Mouse (Mus musculus) MEL (cell line): ENCODE data around the gene Tmbim6. TPM values are rescaled to one million over a fixed set of nuclear protein-coding genes. Genes with fewer than 3 reads are reported as not detected.

Experiments
- DNase-seq: peaks from one replicate; pipeline ENCODE4 v3.0.0; 2011; ENCODE audit warnings: low read depth, low spot score
- H3K27ac ChIP-seq: 2 replicates; pipeline ENCODE4 v1.5.1; 2012; ENCODE audit warnings: low read depth, mild to moderate bottlenecking, control low read depth, low read length, moderate library complexity; ENCODE audit not compliant: control insufficient read depth
- H3K27me3 ChIP-seq, 2 experiments: fragments of 150-350 bp in 1 of 2; sonication (generic) in 1 of 2; 2 replicates each; pipeline ENCODE4 v1.6.1; 2012; ENCODE audit warnings: low read length in 2 of 2, mild to moderate bottlenecking in 2 of 2, improper control_type of control experiment in 1 of 2, moderate library complexity in 1 of 2; ENCODE audit not compliant: insufficient read depth in 2 of 2, control insufficient read depth in 1 of 2
- H3K36me3 ChIP-seq, 2 experiments: 2 replicates each; pipeline ENCODE4 v1.6.1; 2012 to 2014; ENCODE audit warnings: low read length in 2 of 2, improper control_type of control experiment in 1 of 2, inconsistent platforms in 1 of 2, mild to moderate bottlenecking in 1 of 2; ENCODE audit not compliant: insufficient read depth in 2 of 2, control insufficient read depth in 1 of 2
- H3K4me1 ChIP-seq, 2 experiments: fragments of 150-350 bp in 1 of 2; sonication (generic) in 1 of 2; 2 replicates each; pipeline ENCODE4 v1.6.1; 2012; ENCODE audit warnings: low read length in 2 of 2, improper control_type of control experiment in 1 of 2, mild to moderate bottlenecking in 1 of 2; ENCODE audit not compliant: insufficient read depth in 2 of 2, control insufficient read depth in 1 of 2
- H3K4me3 ChIP-seq, 2 experiments: fragments of 150-350 bp in 1 of 2; sonication (generic) in 1 of 2; 2 replicates each; pipeline ENCODE4 v1.5.1; 2012; ENCODE audit warnings: low read depth in 2 of 2, low read length in 2 of 2, mild to moderate bottlenecking in 2 of 2, moderate library complexity in 2 of 2, control low read depth in 1 of 2, improper control_type of control experiment in 1 of 2; ENCODE audit not compliant: control insufficient read depth in 1 of 2, insufficient read depth in 1 of 2
- H3K79me2 ChIP-seq: 2 replicates; pipeline ENCODE4 v1.6.1; 2012; ENCODE audit warnings: mild to moderate bottlenecking, low read length, moderate library complexity; ENCODE audit not compliant: control insufficient read depth, poor library complexity, insufficient read depth
- H3K9ac ChIP-seq: 2 replicates; pipeline ENCODE4 v1.6.1; 2012; ENCODE audit warnings: low read depth, mild to moderate bottlenecking, control low read depth, low read length, moderate library complexity; ENCODE audit not compliant: control insufficient read depth, poor library complexity, severe bottlenecking
- H3K9me3 ChIP-seq: fragments of 150-350 bp; sonication (generic); replicated peaks from 2 replicates; pipeline ENCODE4 v1.6.1; 2012; ENCODE audit warnings: mild to moderate bottlenecking, low read length, improper control_type of control experiment, moderate library complexity; ENCODE audit not compliant: insufficient read depth
- BHLHE40 ChIP-seq: IDR thresholded peaks from 2 replicates; pipeline ENCODE4 v1.6.1; 2012; ENCODE audit warnings: low read depth, mild to moderate bottlenecking, inconsistent platforms, low read length, improper control_type of control experiment, borderline replicate concordance
- CHD1 ChIP-seq: IDR thresholded peaks from 2 replicates; pipeline ENCODE4 v1.6.1; 2012; ENCODE audit warnings: low read depth, mild to moderate bottlenecking, inconsistent platforms, low read length, improper control_type of control experiment
- CTCF ChIP-seq, 3 experiments: IDR thresholded peaks in 2 of 3; conservative IDR thresholded peaks in 1 of 3; 2 replicates each; pipeline ENCODE4 v1.5.1; 2011 to 2012; ENCODE audit warnings: low read length in 3 of 3, low read depth in 2 of 3, mild to moderate bottlenecking in 2 of 3, improper control_type of control experiment in 1 of 3, inconsistent platforms in 1 of 3, mixed read lengths in 1 of 3, moderate library complexity in 1 of 3; ENCODE audit not compliant: control insufficient read depth in 1 of 3, insufficient read depth in 1 of 3, poor library complexity in 1 of 3, severe bottlenecking in 1 of 3
- ELF1 ChIP-seq: IDR thresholded peaks from 2 replicates; pipeline ENCODE4 v1.6.1; 2014; ENCODE audit warnings: low read depth, mild to moderate bottlenecking, inconsistent platforms, low read length, improper control_type of control experiment, moderate library complexity
- EP300 ChIP-seq, 2 experiments: IDR thresholded peaks; 2 replicates each; pipeline ENCODE4 v1.6.1; 2011; ENCODE audit warnings: improper control_type of control experiment in 2 of 2, low read length in 2 of 2, low read depth in 1 of 2, mild to moderate bottlenecking in 1 of 2
- ETS1 ChIP-seq: IDR thresholded peaks from 2 replicates; pipeline ENCODE4 v1.6.1; 2012; ENCODE audit warnings: low read depth, mild to moderate bottlenecking, inconsistent platforms, low read length, improper control_type of control experiment, moderate library complexity
- HCFC1 ChIP-seq: IDR thresholded peaks from 2 replicates; pipeline ENCODE4 v1.6.1; 2012; ENCODE audit warnings: low read depth, mild to moderate bottlenecking, inconsistent platforms, low read length, improper control_type of control experiment, moderate library complexity
- JUND ChIP-seq: IDR thresholded peaks from 2 replicates; pipeline ENCODE4 v1.6.1; 2011; ENCODE audit warnings: low read depth, mild to moderate bottlenecking, improper control_type of control experiment, low read length
- MAFK ChIP-seq: IDR thresholded peaks from 2 replicates; pipeline ENCODE4 v1.6.1; 2011; ENCODE audit warnings: low read depth, mild to moderate bottlenecking, low read length, improper control_type of control experiment, borderline replicate concordance
- MAX ChIP-seq: IDR thresholded peaks from 2 replicates; pipeline ENCODE4 v1.6.1; 2011; ENCODE audit warnings: low read length, improper control_type of control experiment
- MEF2A ChIP-seq: IDR thresholded peaks from 2 replicates; pipeline ENCODE4 v1.6.1; 2014; ENCODE audit warnings: low read depth, mild to moderate bottlenecking, inconsistent platforms, low read length, improper control_type of control experiment; ENCODE audit not compliant: poor library complexity, insufficient replicate concordance, severe bottlenecking; ENCODE audit errors: extremely low read depth
- MXI1 ChIP-seq: IDR thresholded peaks from 2 replicates; pipeline ENCODE4 v1.6.1; 2011; ENCODE audit warnings: mild to moderate bottlenecking, low read depth, low read length, improper control_type of control experiment
- MYB ChIP-seq: IDR thresholded peaks from 2 replicates; pipeline ENCODE4 v1.6.1; 2011; ENCODE audit warnings: mild to moderate bottlenecking, low read depth, low read length, improper control_type of control experiment
- NRF1 ChIP-seq: IDR thresholded peaks from 2 replicates; pipeline ENCODE4 v1.6.1; 2014; ENCODE audit warnings: low read depth, mild to moderate bottlenecking, inconsistent platforms, low read length, improper control_type of control experiment, moderate library complexity; ENCODE audit not compliant: poor library complexity, insufficient read depth, severe bottlenecking
- POLR2AphosphoS2 ChIP-seq: IDR thresholded peaks from 2 replicates; pipeline ENCODE4 v1.6.1; 2011; ENCODE audit warnings: low read length, improper control_type of control experiment
- POLR2AphosphoS5 ChIP-seq: IDR thresholded peaks from 2 replicates; pipeline ENCODE4 v1.6.1; 2012; ENCODE audit warnings: low read depth, borderline replicate concordance, mild to moderate bottlenecking, inconsistent platforms, low read length, moderate library complexity, mixed read lengths
- RCOR1 ChIP-seq: IDR thresholded peaks from 2 replicates; pipeline ENCODE4 v1.6.1; 2012; ENCODE audit warnings: low read depth, mild to moderate bottlenecking, inconsistent platforms, low read length, improper control_type of control experiment
- SMC3 ChIP-seq: IDR thresholded peaks from 2 replicates; pipeline ENCODE4 v1.6.1; 2011; ENCODE audit warnings: low read depth, low read length, improper control_type of control experiment
- UBTF ChIP-seq: IDR thresholded peaks from 2 replicates; pipeline ENCODE4 v1.6.1; 2012; ENCODE audit warnings: low read depth, mild to moderate bottlenecking, inconsistent platforms, low read length, improper control_type of control experiment, moderate library complexity, borderline replicate concordance; ENCODE audit not compliant: insufficient read depth
- USF1 ChIP-seq: IDR thresholded peaks from 2 replicates; pipeline ENCODE4 v1.6.1; 2014; ENCODE audit warnings: low read depth, mild to moderate bottlenecking, inconsistent platforms, low read length, improper control_type of control experiment, moderate library complexity
- USF2 ChIP-seq, 2 experiments: IDR thresholded peaks; 2 replicates each; pipeline ENCODE4 v1.6.1; 2011 to 2012; ENCODE audit warnings: improper control_type of control experiment in 2 of 2, low read length in 2 of 2, borderline replicate concordance in 1 of 2, inconsistent platforms in 1 of 2, low read depth in 1 of 2, mild to moderate bottlenecking in 1 of 2; ENCODE audit not compliant: insufficient read depth in 1 of 2
- ZKSCAN1 ChIP-seq: IDR thresholded peaks from 2 replicates; pipeline ENCODE4 v1.6.1; 2012; ENCODE audit warnings: low read depth, mild to moderate bottlenecking, inconsistent platforms, low read length, improper control_type of control experiment, moderate library complexity
- ZMIZ1 ChIP-seq: IDR thresholded peaks from 2 replicates; pipeline ENCODE4 v1.6.1; 2012; ENCODE audit warnings: low read depth, mild to moderate bottlenecking, inconsistent platforms, low read length, improper control_type of control experiment, moderate library complexity
- ZNF384 ChIP-seq: IDR thresholded peaks from 2 replicates; pipeline ENCODE4 v1.6.1; 2012; ENCODE audit warnings: low read depth, mild to moderate bottlenecking, inconsistent platforms, low read length, improper control_type of control experiment
- polyA plus RNA-seq, 2 experiments: library from polyadenylated mRNA; stranded (reverse) in 1 of 2; unstranded in 1 of 2; fragments of >175 nt in 1 of 2; fragments of >200 nt in 1 of 2; gene quantifications; 2 replicates each; pipeline versions ENCODE4 v1.2.1 to v1.2.4; 2012; ENCODE audit warnings: low replicate concordance in 2 of 2, low read depth in 1 of 2; ENCODE audit not compliant: insufficient read length in 2 of 2, insufficient read depth in 1 of 2, missing spikeins in 1 of 2
- total RNA-seq: library from RNA; depleted of rRNA; stranded (reverse); fragments of 300-350 nt; gene quantifications from 2 replicates; pipeline ENCODE4 v1.2.3, GENCODE M21; 2012

Tmbim6 gene
- total and polyA plus RNA-seq, 3 experiments, result 243 to 339 TPM; not detected in 1

GRCm38 (mm10) chr15:99355660-99356059 is 37.0 kb upstream of the Tmbim6 start:
- Histone ChIP-seq H3K36me3 (no peaks in the 10 kb centered on the region), H3K9me3 (no peaks in the 10 kb centered on the region), H3K27me3 (peaks cover 56 to 82% of the 10 kb centered on the region in 2 experiments), H3K9ac (no peak overlapping the region), H3K4me3 (no peak overlapping the region), H3K79me2 (no peaks in the 10 kb centered on the region), H3K27ac (no peak overlapping the region), H3K4me1 (no peaks in the 10 kb centered on the region)
- no peak for TF ChIP-seq MXI1
- TF ChIP-seq CTCF (IDR thresholded peaks at IDR 0.05 in 2 of 3, conservative IDR thresholded peaks at IDR 0.05 in 1 of 3; ENCODE audit: control insufficient read depth in 1 of 3, insufficient read depth in 1 of 3, low read depth in 2 of 3, low read length in 3 of 3, poor library complexity in 1 of 3, severe bottlenecking in 1 of 3), result no peak
- no peak for TF ChIP-seq POLR2AphosphoS5
- no peak for TF ChIP-seq MEF2A
- no peak for TF ChIP-seq CHD1
- no peak for TF ChIP-seq ZNF384
- TF ChIP-seq NRF1, result no peak
- no peak for TF ChIP-seq HCFC1
- TF ChIP-seq ZKSCAN1, result no peak
- TF ChIP-seq MYB, result no peak
- TF ChIP-seq ZMIZ1, result no peak
- TF ChIP-seq UBTF, result no peak
- no peak for TF ChIP-seq ELF1
- no peak for DNase-seq

- Histone ChIP-seq H3K27ac (no peak overlapping the region), H3K79me2 (no peaks in the 10 kb centered on the region), H3K27me3 (peaks cover 55 to 84% of the 10 kb centered on the region in 2 experiments), H3K9me3 (no peaks in the 10 kb centered on the region), H3K4me3 (no peak overlapping the region), H3K9ac (no peak overlapping the region), H3K36me3 (no peaks in the 10 kb centered on the region), H3K4me1 (no peaks in the 10 kb centered on the region)
- DNase-seq, result no peak
- TF ChIP-seq MAFK, result no peak
- no peak for TF ChIP-seq POLR2AphosphoS5
- no peak for TF ChIP-seq POLR2AphosphoS2
- no peak for TF ChIP-seq BHLHE40
- no peak for TF ChIP-seq MEF2A
- TF ChIP-seq ZNF384, result no peak
- no peak for TF ChIP-seq SMC3
- TF ChIP-seq EP300 (IDR thresholded peaks at IDR 0.05; ENCODE audit: low read depth in 1 of 2, low read length in 2 of 2), result no peak
- no peak for TF ChIP-seq ETS1
- no peak for TF ChIP-seq USF1
- TF ChIP-seq JUND, result no peak
- no peak for TF ChIP-seq RCOR1
- TF ChIP-seq USF2 (IDR thresholded peaks at IDR 0.05; ENCODE audit: borderline replicate concordance in 1 of 2, insufficient read depth in 1 of 2, low read depth in 1 of 2, low read length in 2 of 2), result no peak
- no peak for TF ChIP-seq CTCF (IDR thresholded peaks at IDR 0.05 in 2 of 3, conservative IDR thresholded peaks at IDR 0.05 in 1 of 3; ENCODE audit: control insufficient read depth in 1 of 3, insufficient read depth in 1 of 3, low read depth in 2 of 3, low read length in 3 of 3, poor library complexity in 1 of 3, severe bottlenecking in 1 of 3)
- no peak for TF ChIP-seq MXI1
- no peak for TF ChIP-seq ZMIZ1
- TF ChIP-seq MAX, result no peak
These were observed 36.2 kb upstream of the Tmbim6 start for GRCm38 (mm10) chr15:99356462-99356861.
